Mouse (Mus musculus): Measurements from ENCODE around the gene Nol9. TPM values are rescaled to one million over a fixed set of nuclear protein-coding genes. Genes with fewer than 3 reads are reported as not detected.

Gene Nol9
- polyA plus RNA-seq, 1 experiment from 2014 or later, result 20.5 TPM

DNA sequence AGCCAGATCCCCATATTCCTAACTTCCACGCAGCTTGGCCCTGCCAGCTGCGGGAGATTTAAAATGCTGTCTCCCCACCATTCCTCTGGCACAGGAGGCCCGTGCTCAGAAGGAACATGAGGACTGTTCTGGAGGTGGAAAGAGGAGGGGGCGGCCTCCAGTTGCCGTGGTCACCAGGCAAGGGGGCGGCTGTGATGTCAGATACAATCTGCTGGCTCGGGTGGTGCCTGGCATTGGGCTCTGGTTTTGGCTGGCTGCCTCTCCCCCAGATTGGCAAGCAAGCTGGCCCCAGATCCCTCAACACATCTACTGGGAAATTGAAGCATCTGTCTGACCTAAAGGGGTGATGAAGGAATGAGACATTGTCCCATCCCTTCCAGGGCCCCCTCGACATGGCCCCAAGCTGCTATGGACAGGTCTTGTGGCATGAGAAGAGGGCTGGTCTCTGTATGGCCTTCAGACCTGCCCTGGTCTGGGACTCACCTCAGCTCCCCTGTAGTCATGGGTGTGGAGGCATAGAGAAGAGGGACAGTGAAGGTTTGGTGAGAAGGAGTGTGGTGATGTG is 49.5 kb downstream of the Nol9 start:
- Histone ChIP-seq H3K4me2 (ENCODE audit: low read length) (0 out of 2 replicates have a peak overlapping the region, but pooled peaks have one; percentile 90), H3K4me1 (replicated peaks; ENCODE audit: insufficient read depth, low read length) (peaks cover 15% of the 10 kb centered on the region), H3K9me3 (replicated peaks; ENCODE audit: low read length) (no peaks in the 10 kb centered on the region), H3K27me3 (ENCODE audit: insufficient read depth, low read length) (no peaks in the 10 kb centered on the region), H3K9ac (ENCODE audit: low read depth, low read length) (no peak overlapping the region), H3K36me3 (ENCODE audit: insufficient read depth, low read length) (0 out of 2 replicates have a peak, but pooled peaks cover 4% of the 10 kb centered on the region), H3K27ac (no peak overlapping the region), H3K4me3 (replicated peaks; ENCODE audit: low read depth, low read length) (no peak overlapping the region)
- DNase-seq (ENCODE audit: low spot score) (no peak), ATAC-seq (replicated peaks; ENCODE audit: low FRiP score, low read depth) (no peak)
- 45% methylated on average over 8 of the region's 8 CpGs for WGBS
- no peak for TF ChIP-seq CTCF (IDR thresholded peaks at IDR 0.05; ENCODE audit: low read depth)

DNA sequence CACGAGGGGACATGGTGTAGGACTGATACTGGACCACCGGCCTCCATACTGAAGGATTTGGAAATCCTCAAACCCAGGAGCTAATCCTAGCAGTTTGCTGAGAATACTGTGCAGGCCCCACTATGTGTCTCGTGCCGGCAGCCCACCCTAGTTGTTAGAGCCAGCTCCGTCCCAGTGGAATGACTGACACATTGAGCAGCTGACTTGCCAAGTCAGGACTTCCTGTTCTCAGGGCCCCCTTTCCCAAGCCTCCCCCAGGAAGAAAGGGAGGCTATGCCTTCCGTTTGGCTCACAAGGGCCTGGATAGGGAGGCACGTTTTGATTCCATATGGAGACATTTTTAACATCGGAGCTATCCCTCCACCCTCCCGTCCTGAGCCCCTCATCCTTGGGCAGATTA is 51.1 kb downstream of the Nol9 start:
- no peak overlapping the region for H3K4me3 ChIP-seq (replicated peaks; ENCODE audit: low read depth, low read length)
- no peak for DNase-seq (ENCODE audit: low spot score)
- WGBS, result 81% methylated on average over 9 of the region's 9 CpGs

DNA sequence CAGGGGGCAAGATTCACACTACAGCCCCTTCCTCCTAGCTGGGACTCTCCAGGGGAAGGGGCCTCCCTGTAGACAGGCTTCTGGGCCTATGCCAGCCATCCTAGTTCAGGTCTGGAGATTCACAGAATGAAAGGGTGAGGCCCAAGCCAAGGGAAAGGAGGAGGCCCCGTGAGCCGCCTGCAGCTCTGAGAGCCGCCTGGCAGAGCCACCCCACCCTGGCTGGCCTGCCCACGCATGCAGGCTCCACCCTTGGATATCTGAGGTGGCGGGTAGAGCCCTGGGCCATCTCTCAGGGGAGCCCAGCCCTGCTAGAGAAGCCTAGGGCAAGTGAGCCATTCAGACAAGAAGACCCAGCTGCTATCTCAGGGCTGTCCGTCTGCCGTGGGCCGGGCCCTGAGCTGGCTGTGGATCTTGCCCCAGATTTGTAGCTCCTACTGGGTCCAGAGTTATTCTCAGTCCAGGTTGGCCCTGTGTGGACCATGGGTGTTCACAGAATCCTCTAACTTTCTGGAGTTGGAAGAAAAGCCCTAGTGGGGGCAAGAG is 53.7 kb downstream of the Nol9 start:
- no peaks in the 10 kb centered on the region for H3K9me3 ChIP-seq (replicated peaks; ENCODE audit: low read length)
- H3K27ac ChIP-seq, result 0 out of 2 replicates have a peak overlapping the region, but pooled peaks have one; percentile 19
- ATAC-seq (replicated peaks; ENCODE audit: low FRiP score, low read depth) (0 out of 2 replicates have a peak, but pooled peaks have one; percentile 19), DNase-seq (ENCODE audit: low spot score) (peak; percentile 53)
- peaks cover 7% of the 10 kb centered on the region for H3K4me1 ChIP-seq (replicated peaks; ENCODE audit: insufficient read depth, low read length)
- WGBS, result 48% methylated on average over 8 of the region's 8 CpGs
- TF ChIP-seq CTCF (IDR thresholded peaks at IDR 0.05; ENCODE audit: low read depth), result no peak
- H3K36me3 ChIP-seq (ENCODE audit: insufficient read depth, low read length), result 0 out of 2 replicates have a peak, but pooled peaks cover 4% of the 10 kb centered on the region
- 0 out of 2 replicates have a peak overlapping the region, but pooled peaks have one; percentile 35 for H3K9ac ChIP-seq (ENCODE audit: low read depth, low read length)
- no peak overlapping the region for H3K4me3 ChIP-seq (replicated peaks; ENCODE audit: low read depth, low read length)
- H3K27me3 ChIP-seq (ENCODE audit: insufficient read depth, low read length), result no peaks in the 10 kb centered on the region
- H3K4me2 ChIP-seq (ENCODE audit: low read length), result no peak overlapping the region

More for the DNA sequence above, 51.1 kb downstream of the Nol9 start:
- peaks cover 15% of the 10 kb centered on the region for H3K4me1 ChIP-seq (replicated peaks; ENCODE audit: insufficient read depth, low read length)
- H3K9ac ChIP-seq (ENCODE audit: low read depth, low read length), result no peak overlapping the region
- H3K9me3 ChIP-seq (replicated peaks; ENCODE audit: low read length), result no peaks in the 10 kb centered on the region
- 0 out of 2 replicates have a peak, but pooled peaks cover 4% of the 10 kb centered on the region for H3K36me3 ChIP-seq (ENCODE audit: insufficient read depth, low read length)
- no peak for TF ChIP-seq CTCF (IDR thresholded peaks at IDR 0.05; ENCODE audit: low read depth)
- H3K27me3 ChIP-seq (ENCODE audit: insufficient read depth, low read length), result no peaks in the 10 kb centered on the region
- no peak for ATAC-seq (replicated peaks; ENCODE audit: low FRiP score, low read depth)
- no peak overlapping the region for H3K4me2 ChIP-seq (ENCODE audit: low read length)
- no peak overlapping the region for H3K27ac ChIP-seq

DNA sequence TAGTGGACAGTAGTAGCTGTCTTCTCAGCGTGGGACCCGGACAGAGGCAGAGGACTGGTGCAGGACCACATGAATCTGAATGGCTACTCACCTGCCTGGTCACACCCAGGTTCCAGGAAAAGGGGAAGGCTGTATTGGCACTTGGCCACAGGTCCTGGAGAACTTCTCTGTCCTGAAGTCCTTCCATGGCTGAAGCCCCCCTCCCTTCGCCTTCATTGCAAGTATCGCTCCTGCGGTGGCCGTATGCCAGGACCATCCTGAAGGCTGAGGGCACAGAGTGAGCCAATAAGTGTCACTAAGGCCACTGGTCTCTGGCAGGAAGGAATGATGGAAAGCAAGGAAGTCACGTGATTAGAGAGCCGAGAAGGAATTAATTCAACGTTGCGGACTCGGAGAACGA is 55.1 kb downstream of the Nol9 start:
- Histone ChIP-seq H3K36me3 (ENCODE audit: insufficient read depth, low read length) (0 out of 2 replicates have a peak, but pooled peaks cover 3% of the 10 kb centered on the region), H3K4me1 (replicated peaks; ENCODE audit: insufficient read depth, low read length) (peaks cover 7% of the 10 kb centered on the region; the same call in 1 of the 2 replicates), H3K27ac (no peak overlapping the region), H3K9me3 (replicated peaks; ENCODE audit: low read length) (no peaks in the 10 kb centered on the region), H3K4me2 (ENCODE audit: low read length) (no peak overlapping the region), H3K4me3 (replicated peaks; ENCODE audit: low read depth, low read length) (no peak overlapping the region), H3K9ac (ENCODE audit: low read depth, low read length) (no peak overlapping the region), H3K27me3 (ENCODE audit: insufficient read depth, low read length) (no peaks in the 10 kb centered on the region)
- DNase-seq (ENCODE audit: low spot score) (no peak), ATAC-seq (replicated peaks; ENCODE audit: low FRiP score, low read depth) (no peak)
- WGBS, result 79% methylated on average over 12 of the region's 12 CpGs
- TF ChIP-seq CTCF (IDR thresholded peaks at IDR 0.05; ENCODE audit: low read depth), result no peak

DNA sequence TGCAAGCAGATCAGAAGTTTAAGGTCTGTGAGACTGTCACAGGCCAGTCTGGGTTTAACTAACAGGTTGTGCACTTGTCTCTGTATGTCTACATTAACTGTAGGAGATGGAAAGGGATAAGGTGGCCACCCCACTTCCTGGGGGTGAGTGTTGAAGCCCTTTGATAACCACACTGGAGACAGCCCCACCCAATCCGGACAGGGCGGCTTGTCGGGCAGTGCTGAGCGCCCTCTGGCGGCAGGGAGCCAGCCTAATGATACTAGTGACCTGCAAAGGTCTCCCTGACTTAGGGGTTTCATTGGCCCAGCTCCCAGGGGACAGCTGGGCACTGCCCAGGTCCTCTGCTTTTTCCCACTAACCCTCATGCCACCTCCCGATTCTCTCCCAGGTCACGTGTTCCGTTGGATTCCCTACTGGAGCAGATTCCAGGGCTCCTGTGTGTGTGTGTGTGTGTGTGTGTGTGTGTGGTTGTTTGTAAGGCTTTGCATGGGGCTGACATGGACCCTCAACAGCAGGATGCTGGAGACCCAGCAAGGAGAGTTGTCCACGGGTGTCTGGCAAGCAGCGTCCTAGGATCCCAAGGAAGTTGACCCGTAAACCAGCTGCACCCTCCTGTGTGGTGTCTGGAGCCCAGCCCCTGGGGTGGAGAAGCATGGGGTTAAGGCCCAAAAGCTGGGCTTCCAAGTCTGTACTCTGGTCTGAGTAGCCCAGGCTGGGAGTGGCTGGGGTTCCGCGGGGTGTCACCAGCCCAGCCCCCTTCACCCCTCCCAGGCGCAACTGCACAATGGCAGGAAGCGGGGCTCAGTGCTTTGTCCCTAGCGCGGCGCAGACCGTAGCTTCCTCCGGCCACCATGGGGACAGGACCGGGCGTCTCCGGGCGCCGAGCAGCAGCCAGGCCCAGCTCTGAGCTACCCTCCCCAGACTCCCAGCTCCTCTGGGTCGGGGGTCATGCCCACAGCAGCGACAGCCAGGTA is 57.1 kb downstream of the Nol9 start:
- peak overlapping the region; percentile 39 for H3K4me2 ChIP-seq (ENCODE audit: low read length)

DNA sequence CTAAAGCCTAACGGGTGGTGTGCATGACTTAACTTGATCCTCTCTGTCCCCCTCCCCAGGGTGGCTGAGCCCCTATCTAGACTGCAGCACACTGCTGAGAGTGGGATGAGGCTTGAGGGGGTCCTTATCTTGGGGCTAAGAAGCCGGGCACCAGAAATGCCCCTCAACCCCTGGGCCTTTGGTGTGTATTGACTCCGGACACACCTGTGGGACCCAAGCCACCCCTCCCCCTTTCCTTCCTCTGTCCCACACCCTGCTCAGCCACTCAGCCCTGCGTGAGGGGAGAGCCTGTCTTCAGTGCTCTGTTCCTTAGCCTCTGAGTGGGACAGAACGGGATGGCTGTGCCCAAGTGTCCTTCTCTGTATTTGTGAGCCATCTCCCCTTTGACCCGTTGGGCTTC is 57.8 kb downstream of the Nol9 start:
- H3K27ac ChIP-seq, result peak overlapping the region; percentile 70
- peak overlapping the region; percentile 39 for H3K4me2 ChIP-seq (ENCODE audit: low read length)
- 53% methylated on average over 6 of the region's 6 CpGs for WGBS
- no peak for TF ChIP-seq CTCF (IDR thresholded peaks at IDR 0.05; ENCODE audit: low read depth)
- DNase-seq (ENCODE audit: low spot score), result no peak
- peak overlapping the region; percentile 33 for H3K4me3 ChIP-seq (replicated peaks; ENCODE audit: low read depth, low read length)
- peak overlapping the region; percentile 38 for H3K9ac ChIP-seq (ENCODE audit: low read depth, low read length)
- ATAC-seq (replicated peaks; ENCODE audit: low FRiP score, low read depth), result no peak
- no peaks in the 10 kb centered on the region for H3K9me3 ChIP-seq (replicated peaks; ENCODE audit: low read length)
- H3K4me1 ChIP-seq (replicated peaks; ENCODE audit: insufficient read depth, low read length), result peaks cover 12% of the 10 kb centered on the region; the same call in 1 of the 2 replicates
- 0 out of 2 replicates have a peak, but pooled peaks cover under 1% of the 10 kb centered on the region for H3K36me3 ChIP-seq (ENCODE audit: insufficient read depth, low read length)
- H3K27me3 ChIP-seq (ENCODE audit: insufficient read depth, low read length), result no peaks in the 10 kb centered on the region

More for the DNA sequence above, 57.1 kb downstream of the Nol9 start:
- peak overlapping the region; percentile 70 for H3K27ac ChIP-seq
- H3K4me1 ChIP-seq (replicated peaks; ENCODE audit: insufficient read depth, low read length), result peaks cover 12% of the 10 kb centered on the region; the same call in 1 of the 2 replicates
- WGBS, result 38% methylated on average over 27 of the region's 27 CpGs
- no peaks in the 10 kb centered on the region for H3K27me3 ChIP-seq (ENCODE audit: insufficient read depth, low read length)
- H3K9ac ChIP-seq (ENCODE audit: low read depth, low read length), result peak overlapping the region; percentile 38; the same call in 1 of the 2 replicates
- DNase-seq (ENCODE audit: low spot score) (no peak), ATAC-seq (replicated peaks; ENCODE audit: low FRiP score, low read depth) (peak; percentile 38)
- TF ChIP-seq CTCF (IDR thresholded peaks at IDR 0.05; ENCODE audit: low read depth), result peak; percentile 78
- no peaks in the 10 kb centered on the region for H3K36me3 ChIP-seq (ENCODE audit: insufficient read depth, low read length)
- peak overlapping the region; percentile 33 for H3K4me3 ChIP-seq (replicated peaks; ENCODE audit: low read depth, low read length)
- no peaks in the 10 kb centered on the region for H3K9me3 ChIP-seq (replicated peaks; ENCODE audit: low read length)
